Mouse (Mus musculus): ENCODE data around the gene Bcas3.

DNA sequence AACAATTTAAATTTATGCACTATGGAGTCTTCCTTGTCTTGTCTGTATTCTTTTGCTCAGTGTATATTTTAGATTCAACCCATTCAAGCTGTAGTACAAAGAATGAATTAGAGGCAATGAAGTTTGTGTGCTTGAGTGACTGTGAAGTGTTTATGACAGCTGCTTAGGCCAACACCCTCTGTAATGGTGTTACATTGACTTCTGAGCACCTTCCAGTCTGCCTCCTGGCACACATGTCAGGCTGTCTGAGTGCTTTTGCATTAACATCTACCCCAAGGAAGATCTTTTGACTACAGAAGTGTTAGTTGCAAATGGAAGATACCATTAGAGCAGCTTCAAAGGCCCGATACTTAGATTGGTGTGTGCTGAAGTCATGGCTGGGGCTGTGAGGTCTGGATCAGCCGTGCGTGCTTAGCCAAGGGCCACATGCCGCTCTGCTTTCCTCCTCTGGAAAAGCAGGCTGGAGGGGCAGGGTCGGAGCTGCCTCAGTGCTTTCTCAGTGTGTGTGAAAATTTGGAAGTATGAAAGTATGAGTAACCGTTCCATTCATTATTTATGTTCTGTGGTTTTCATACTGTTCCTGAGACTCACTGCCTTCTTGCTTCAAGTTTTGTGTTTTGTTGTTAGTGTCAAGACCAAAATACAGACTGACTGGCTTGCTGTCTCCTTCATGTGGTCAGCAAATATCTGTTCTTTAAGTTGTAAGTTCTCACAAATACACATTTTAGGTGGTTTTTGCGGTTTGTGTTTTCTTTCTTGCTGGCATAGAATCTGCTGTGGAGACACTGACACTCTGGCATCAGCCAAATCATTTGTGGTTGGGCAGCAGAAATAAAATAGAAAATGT is 31.2 kb downstream of the Bcas3 start:
- TF ChIP-seq CTCF (IDR thresholded peaks at IDR 0.05; ENCODE audit: low read depth) = no peak
- TF ChIP-seq EP300 (IDR thresholded peaks at IDR 0.05; ENCODE audit: low read depth) = no peak
